Mouse (Mus musculus) right cerebral cortex, postnatal 36 days (tissue): ENCODE results near the gene Fbxw7.

ENCODE experiments used
- DNase-seq, 2 experiments: peaks; one replicate each; pipeline ENCODE4 v3.0.0; 2022; ENCODE audit warnings: low spot score in 2 of 2, mixed read lengths in 1 of 2

Gene Fbxw7

GRCm38 (mm10) chr3:84814762-84815381 lies at the start of gene Fbxw7:
Fbxw7 (plus strand) TSS chr3:84815268.
- DNase-seq, result peak in 1 of 2 experiments; percentile 10

GRCm38 (mm10) chr3:84768940-84769339 lies 46.1 kb upstream of the Fbxw7 start:
- DNase-seq, result no peak

GRCm38 (mm10) chr3:84769411-84769810 lies 45.7 kb upstream of the Fbxw7 start:
- no peak for DNase-seq

- no peak for DNase-seq
Observed at GRCm38 (mm10) chr3:84770518-84770917, 44.5 kb upstream of the Fbxw7 start.

- DNase-seq, result no peak
Observed at GRCm38 (mm10) chr3:84771980-84772379, 43.1 kb upstream of the Fbxw7 start.

- DNase-seq, result no peak
Observed at GRCm38 (mm10) chr3:84774246-84775066, 40.6 kb upstream of the Fbxw7 start.

- DNase-seq, result no peak
Observed at GRCm38 (mm10) chr3:84775067-84775423, 40.0 kb upstream of the Fbxw7 start.

- DNase-seq, result no peak
Observed at GRCm38 (mm10) chr3:84775577-84775976, 39.5 kb upstream of the Fbxw7 start.

GRCm38 (mm10) chr3:84776084-84776483 lies 39.0 kb upstream of the Fbxw7 start:
- DNase-seq, result no peak

GRCm38 (mm10) chr3:84787914-84788313 lies 27.2 kb upstream of the Fbxw7 start:
- DNase-seq, result no peak

- DNase-seq, result no peak
Observed at GRCm38 (mm10) chr3:84804036-84804435, 11.0 kb upstream of the Fbxw7 start.

- no peak for DNase-seq
Observed at GRCm38 (mm10) chr3:84806206-84806605, 8.9 kb upstream of the Fbxw7 start.

GRCm38 (mm10) chr3:84807826-84808225 lies 7.2 kb upstream of the Fbxw7 start:
- DNase-seq, result no peak

GRCm38 (mm10) chr3:84808906-84809305 lies 6.2 kb upstream of the Fbxw7 start:
- no peak for DNase-seq

GRCm38 (mm10) chr3:84810803-84811202 lies 4.3 kb upstream of the Fbxw7 start:
- no peak for DNase-seq

- no peak for DNase-seq
Observed at GRCm38 (mm10) chr3:84813436-84814156, 1.5 kb upstream of the Fbxw7 start.

GRCm38 (mm10) chr3:84814157-84814761 lies 809 bp upstream of the Fbxw7 start:
- DNase-seq, result peak; percentile 98 to 99

GRCm38 (mm10) chr3:84815461-84815860 lies 393 bp downstream of the Fbxw7 start:
- peak; percentile 19 to 37 for DNase-seq

GRCm38 (mm10) chr3:84816951-84817350 lies 1.9 kb downstream of the Fbxw7 start:
- DNase-seq, result no peak

GRCm38 (mm10) chr3:84820654-84821201 lies 5.7 kb downstream of the Fbxw7 start:
- no peak for DNase-seq

- DNase-seq, result no peak
Observed at GRCm38 (mm10) chr3:84825990-84826389, 10.9 kb downstream of the Fbxw7 start.

GRCm38 (mm10) chr3:84826405-84826804 lies 11.3 kb downstream of the Fbxw7 start:
- DNase-seq, result no peak
